Mouse (Mus musculus) layer of hippocampus, adult 2 months (tissue): ENCODE results near the gene Gramd4. TPM values are rescaled to one million over a fixed set of nuclear protein-coding genes. Genes with fewer than 3 reads are reported as not detected.

Experiments used
- DNase-seq, 2 experiments: peaks; one replicate each; pipeline ENCODE4 v3.0.0; 2022; ENCODE audit warnings: low spot score in 2 of 2
- H3K27ac ChIP-seq: fragments of 200-600 bp; 2 replicates; pipeline ENCODE4 v1.8.1; 2022
- H3K4me3 ChIP-seq: fragments of 200-600 bp; 2 replicates; pipeline ENCODE4 v1.8.1; 2022; ENCODE audit warnings: mild to moderate bottlenecking
- CTCF ChIP-seq: fragments of 200-600 bp; conservative IDR thresholded peaks from 2 replicates; pipeline ENCODE4 v1.8.1; 2022; ENCODE audit warnings: antibody characterized with exemption, mild to moderate bottlenecking, moderate library complexity
- total RNA-seq, 2 experiments: library from RNA; stranded (reverse); gene quantifications; 2 replicates each; pipeline ENCODE4 v1.2.3; 2021

Gene Gramd4
- total RNA-seq, 2 experiments from 2014 or later = 24.8 to 28.7 TPM

GRCm38 (mm10) chr15:86185689-86186569, 128.4 kb downstream of the Gramd4 start, which contains the start of gene Cerk:
TSS of gene Cerk (minus strand) at chr15:86186141.
- Histone ChIP-seq H3K27ac (peak within 1 kb of the TSS; percentile 98), H3K4me3 (peak within 1 kb of the TSS; percentile 90)
- TF ChIP-seq CTCF = peak; percentile 66
- peak; percentile 87 for DNase-seq

DNA sequence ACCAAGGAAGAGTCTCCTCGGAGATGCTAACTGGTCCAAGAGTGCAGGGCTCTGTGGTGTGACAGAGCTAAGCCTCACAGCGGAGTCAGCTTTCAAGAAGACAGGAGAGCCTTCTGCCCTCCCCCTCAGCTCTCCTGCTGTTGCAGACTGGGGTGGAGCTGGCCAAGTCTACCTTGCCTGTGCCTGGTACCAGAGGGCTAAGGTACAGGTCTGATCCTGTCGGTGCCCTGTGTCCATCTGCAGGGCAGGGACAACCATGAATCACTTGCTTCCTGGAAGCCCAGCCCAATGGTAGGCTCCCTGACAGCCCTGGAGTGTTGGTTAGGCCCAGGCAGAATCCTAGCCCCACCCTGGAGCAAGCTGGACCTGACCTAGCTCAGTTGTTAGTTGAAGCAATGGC, 129.2 kb downstream of the Gramd4 start:
- Histone ChIP-seq H3K4me3 (peak overlapping the region; percentile 90), H3K27ac (peak overlapping the region; percentile 98)
- no peak for TF ChIP-seq CTCF
- DNase-seq = no peak

Other genes with a start within 250 kb of the Gramd4 start
- 10 to 100 TPM; 18.6 to 22.3 TPM for gene Cdpf1, start 246.0 kb upstream of the Gramd4 start, total RNA-seq
- under 1 TPM; 0.74 to 0.81 TPM for gene Pkdrej, start 236.0 kb upstream of the Gramd4 start, total RNA-seq
- gene Ttc38, start 225.4 kb upstream of the Gramd4 start, total RNA-seq = 1 to 10 TPM; 5.7 to 6.5 TPM
- under 1 TPM; 0.42 to 0.54 TPM for gene Gtse1, start 197.9 kb upstream of the Gramd4 start, total RNA-seq
- 10 to 100 TPM; 36.9 to 41.5 TPM for gene Trmu, start 178.4 kb upstream of the Gramd4 start, total RNA-seq
- gene Celsr1, start 23.9 kb upstream of the Gramd4 start, total RNA-seq = 1 to 10 TPM; 5.5 to 5.8 TPM
- gene Cerk, start 128.4 kb downstream of the Gramd4 start, total RNA-seq = 10 to 100 TPM; 41.6 to 43.0 TPM
- 10 to 100 TPM; 33.2 to 34.7 TPM for gene Tbc1d22a, start 156.8 kb downstream of the Gramd4 start, total RNA-seq